Mouse (Mus musculus) small intestine, adult 2 months (tissue): Measurements from ENCODE around the gene Greb1.

Source experiments
- CTCF ChIP-seq: fragments of 200-500 bp; IDR thresholded peaks from 2 replicates; pipeline ENCODE4 v1.5.1; 2012; ENCODE audit warnings: low read depth, mild to moderate bottlenecking, control low read depth, inconsistent platforms, low read length, moderate library complexity, mixed read lengths; ENCODE audit not compliant: insufficient replicate concordance, insufficient read length; ENCODE audit errors: extremely low read depth
- POLR2A ChIP-seq: fragments of 200-500 bp; IDR thresholded peaks from 2 replicates; pipeline ENCODE4 v1.6.1; 2012; ENCODE audit warnings: low read depth, mild to moderate bottlenecking, control low read depth, inconsistent platforms, low read length, moderate library complexity

- TF ChIP-seq POLR2A (no peak), CTCF (no peak)
These were observed 164.9 kb downstream of the Greb1 start for GRCm38 (mm10) chr12:16635816-16636215.
